Mouse (Mus musculus) stomach, postnatal 0 days (tissue): ENCODE results near the gene Smim22. TPM values are rescaled to one million over a fixed set of nuclear protein-coding genes. Genes with fewer than 3 reads are reported as not detected.
A peak's percentile ranks its signal among the peaks of the same experiment; 100 is the strongest.

ENCODE experiments used
- ATAC-seq: fragments of 200-750 bp; cut with Nextera tagmentation; 2 replicates; pipeline ENCODE4 v1.8.0; 2017; ENCODE audit not compliant: low FRiP score, low TSS enrichment
- DNase-seq: peaks from one replicate; pipeline ENCODE4 v3.0.0-alpha.2; 2016; ENCODE audit warnings: low spot score
- H3K27ac ChIP-seq: fragments of 300-500 bp; sonication (generic); replicated peaks from 2 replicates; pipeline ENCODE4 v1.5.1; 2014; ENCODE audit warnings: mild to moderate bottlenecking, control low read depth
- H3K27me3 ChIP-seq: fragments of 300-500 bp; sonication (generic); 2 replicates; pipeline ENCODE4 v1.6.1; 2014; ENCODE audit warnings: low read length; ENCODE audit not compliant: control insufficient read depth, insufficient read depth
- H3K36me3 ChIP-seq: fragments of 300-500 bp; sonication (generic); 2 replicates; pipeline ENCODE4 v1.6.1; 2014; ENCODE audit warnings: low read length, mixed read lengths; ENCODE audit not compliant: control insufficient read depth, insufficient read depth
- H3K4me1 ChIP-seq: fragments of 300-500 bp; sonication (generic); replicated peaks from 2 replicates; pipeline ENCODE4 v1.6.1; 2014; ENCODE audit warnings: antibody characterized with exemption; ENCODE audit not compliant: control insufficient read depth, insufficient read depth
- H3K4me2 ChIP-seq: fragments of 300-500 bp; sonication (generic); replicated peaks from 2 replicates; pipeline ENCODE4 v1.6.1; 2014; ENCODE audit warnings: low read depth, mild to moderate bottlenecking, control low read depth, moderate library complexity
- H3K4me3 ChIP-seq: fragments of 300-500 bp; sonication (generic); 2 replicates; pipeline ENCODE4 v1.5.1; 2014; ENCODE audit warnings: low read depth, low read length, control low read depth
- H3K9ac ChIP-seq: fragments of 300-500 bp; sonication (generic); 2 replicates; pipeline ENCODE4 v1.6.1; 2014; ENCODE audit warnings: mild to moderate bottlenecking, low read length, control low read depth, mixed read lengths
- H3K9me3 ChIP-seq: fragments of 300-500 bp; sonication (generic); 2 replicates; pipeline ENCODE4 v1.6.1; 2016; ENCODE audit warnings: low read length; ENCODE audit not compliant: control insufficient read depth
- CTCF ChIP-seq: IDR thresholded peaks from 2 replicates; pipeline ENCODE4 v1.5.1; 2016; ENCODE audit warnings: antibody characterized with exemption, low read depth, mild to moderate bottlenecking, moderate library complexity
- EP300 ChIP-seq: optimal IDR thresholded peaks from 2 replicates; pipeline ENCODE3; 2016; ENCODE audit warnings: antibody characterized with exemption
- WGBS: fragments of 180-500 bp; shearing (Covaris S2); extraction: QIAGEN DNeasy Blood & Tissue Kit; methylation state at CpG from one replicate; pipeline ENCODE4 v1.1.7; 2014; 5-methylcytosine and 5-hydroxymethylcytosine counted together
- polyA plus RNA-seq: library from polyadenylated mRNA; unstranded; fragments of >200 nt; fragmentation: Nextera tagmentation; extraction: Ambion mirVana; gene quantifications from 2 replicates; pipeline ENCODE4 v1.2.1, GENCODE M21; 2015

The Smim22 gene
- polyA plus RNA-seq, 1 experiment from 2014 or later, result 112 TPM

DNA sequence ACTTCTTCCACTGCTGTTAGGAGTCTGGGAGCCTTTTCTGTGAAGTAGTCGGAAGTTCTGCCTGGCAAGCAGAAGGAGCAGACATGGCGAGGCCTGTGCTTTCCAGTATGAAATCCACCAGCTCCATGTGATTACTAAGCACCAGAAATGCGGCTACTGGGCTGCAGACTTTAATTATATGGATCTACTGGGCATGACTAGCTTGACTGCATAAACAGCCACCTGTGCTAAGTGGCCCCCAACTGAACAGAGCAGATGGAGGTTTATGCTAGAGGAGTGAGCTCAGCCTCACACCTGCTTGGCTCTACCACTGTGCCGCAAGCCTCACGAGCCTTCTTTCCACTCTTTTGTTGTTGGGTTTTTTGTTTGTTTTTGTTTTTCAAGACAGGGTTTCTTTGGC is 32.6 kb upstream of the Smim22 start:
- WGBS, result 90% methylated on average over 5 of the region's 5 CpGs
- no peak overlapping the region for H3K4me2 ChIP-seq

DNA sequence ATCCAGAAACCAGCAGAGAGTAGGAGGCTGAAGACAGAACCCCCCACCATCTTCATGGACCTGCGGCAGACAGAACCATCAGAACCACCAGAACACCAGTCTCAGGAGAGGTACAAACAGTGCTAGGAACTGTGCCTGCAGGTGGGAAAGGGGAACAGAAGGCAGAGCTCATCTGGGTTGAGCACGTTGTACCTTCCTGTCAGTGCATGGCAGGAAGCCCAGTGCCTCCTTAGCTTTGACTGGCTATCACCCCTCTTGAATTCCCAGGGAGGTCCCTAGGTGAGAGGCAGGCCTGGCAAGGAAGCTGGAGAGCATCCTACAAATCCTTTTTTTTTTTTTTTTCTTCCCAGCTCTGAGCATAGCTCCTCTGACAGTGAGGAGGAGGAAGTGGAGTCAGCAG is 30.9 kb upstream of the Smim22 start:
- H3K4me2 ChIP-seq, result no peak overlapping the region
- no peak overlapping the region for H3K27ac ChIP-seq
- H3K4me3 ChIP-seq, result no peak overlapping the region
- no peaks in the 10 kb centered on the region for H3K9me3 ChIP-seq
- no peaks in the 10 kb centered on the region for H3K4me1 ChIP-seq
- no peak overlapping the region for H3K9ac ChIP-seq
- ATAC-seq (no peak), DNase-seq (no peak)
- WGBS, result 66% methylated on average over 2 of the region's 2 CpGs
- TF ChIP-seq CTCF (no peak), EP300 (no peak)
- H3K36me3 ChIP-seq, result no peaks in the 10 kb centered on the region
- H3K27me3 ChIP-seq, result no peaks in the 10 kb centered on the region

More for the DNA sequence above, 32.6 kb upstream of the Smim22 start:
- no peak overlapping the region for H3K27ac ChIP-seq
- no peak overlapping the region for H3K4me3 ChIP-seq
- H3K4me1 ChIP-seq, result no peaks in the 10 kb centered on the region
- H3K27me3 ChIP-seq, result no peaks in the 10 kb centered on the region
- TF ChIP-seq CTCF (no peak), EP300 (no peak)
- H3K9me3 ChIP-seq, result no peaks in the 10 kb centered on the region
- no peak for DNase-seq
- H3K36me3 ChIP-seq, result no peaks in the 10 kb centered on the region
- ATAC-seq, result no peak
- no peak overlapping the region for H3K9ac ChIP-seq

DNA sequence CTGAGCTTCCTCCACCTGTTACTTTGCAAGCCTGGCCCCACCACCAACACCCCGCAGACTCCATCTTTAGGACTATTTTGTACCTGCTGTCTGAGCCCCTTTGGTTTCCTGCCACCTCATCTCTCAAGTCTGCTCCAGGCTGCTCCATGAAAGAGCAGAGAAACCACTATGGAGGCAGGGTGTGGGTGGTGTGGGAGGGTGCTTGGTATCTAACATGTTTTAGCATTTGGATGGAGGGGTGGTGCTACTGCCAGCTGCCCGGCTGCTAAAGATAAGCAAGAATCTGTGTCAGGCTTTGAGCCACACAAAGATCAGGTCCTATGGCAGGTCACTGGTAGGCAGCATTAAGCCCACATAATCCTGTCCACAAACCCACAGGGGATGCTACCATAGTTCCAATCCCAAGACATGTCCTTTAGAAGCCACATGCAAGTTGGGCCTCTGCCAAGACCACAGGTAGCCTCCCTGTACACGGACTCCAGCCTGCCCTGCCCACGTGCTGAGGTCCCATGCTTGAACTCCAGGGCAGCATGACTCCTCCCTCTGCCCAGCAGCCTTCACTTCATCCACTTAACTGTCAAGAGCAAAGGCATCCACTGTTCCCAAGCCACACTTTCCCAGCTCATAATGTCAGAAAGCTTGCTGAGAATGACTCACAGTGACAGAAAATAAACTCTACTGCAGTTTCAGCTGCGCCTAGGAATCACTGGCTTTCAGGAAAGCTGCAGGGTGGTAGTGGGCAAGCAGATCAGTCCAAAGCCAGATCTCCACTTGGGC is 28.6 kb upstream of the Smim22 start:
- DNase-seq (peak; percentile 40), ATAC-seq (no peak)
- Histone ChIP-seq H3K27me3 (no peaks in the 10 kb centered on the region), H3K36me3 (no peaks in the 10 kb centered on the region), H3K27ac (no peak overlapping the region), H3K9ac (no peak overlapping the region), H3K4me2 (no peak overlapping the region), H3K4me3 (no peak overlapping the region), H3K9me3 (no peaks in the 10 kb centered on the region), H3K4me1 (no peaks in the 10 kb centered on the region)
- TF ChIP-seq CTCF (no peak), EP300 (no peak)
- 46% methylated on average over 5 of the region's 5 CpGs for WGBS

DNA sequence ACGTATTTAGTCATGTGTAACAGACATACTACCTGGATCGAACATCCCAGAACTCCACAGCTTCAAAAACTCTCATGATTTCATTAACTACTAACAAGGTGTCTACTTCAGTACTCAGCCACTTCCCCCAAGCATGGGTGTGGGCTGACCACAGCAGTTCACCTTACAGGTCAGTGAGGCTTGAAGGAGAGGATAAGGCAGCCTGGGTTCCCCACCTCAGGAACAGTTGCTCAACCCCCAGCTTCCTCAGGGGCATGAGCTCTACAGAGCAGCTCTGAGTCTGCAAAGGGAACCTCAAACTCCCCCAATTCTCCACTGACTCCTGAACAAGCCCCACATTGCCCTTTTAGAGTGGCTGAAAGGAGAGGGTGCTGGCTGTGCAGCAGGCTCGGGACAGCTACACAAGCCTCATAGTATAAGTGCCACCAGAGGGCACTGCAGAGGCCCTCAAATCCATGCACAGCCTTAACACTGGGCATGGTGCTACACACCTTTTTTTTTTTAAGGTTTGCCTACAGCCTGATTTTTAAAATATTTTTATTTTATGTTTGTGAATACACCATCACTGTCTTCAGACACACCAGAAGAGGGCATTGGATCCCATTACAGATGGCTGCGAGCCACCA is 27.2 kb upstream of the Smim22 start:
- H3K27me3 ChIP-seq, result no peaks in the 10 kb centered on the region
- H3K27ac ChIP-seq, result no peak overlapping the region
- 72% methylated on average over 4 of the region's 4 CpGs for WGBS
- no peak overlapping the region for H3K4me2 ChIP-seq
- no peaks in the 10 kb centered on the region for H3K4me1 ChIP-seq
- DNase-seq (peak; percentile 60), ATAC-seq (peak; percentile 88)
- no peaks in the 10 kb centered on the region for H3K36me3 ChIP-seq
- no peak overlapping the region for H3K4me3 ChIP-seq
- H3K9me3 ChIP-seq, result no peaks in the 10 kb centered on the region
- TF ChIP-seq CTCF, result peak; percentile 78
- TF ChIP-seq EP300, result no peak
- no peak overlapping the region for H3K9ac ChIP-seq

DNA sequence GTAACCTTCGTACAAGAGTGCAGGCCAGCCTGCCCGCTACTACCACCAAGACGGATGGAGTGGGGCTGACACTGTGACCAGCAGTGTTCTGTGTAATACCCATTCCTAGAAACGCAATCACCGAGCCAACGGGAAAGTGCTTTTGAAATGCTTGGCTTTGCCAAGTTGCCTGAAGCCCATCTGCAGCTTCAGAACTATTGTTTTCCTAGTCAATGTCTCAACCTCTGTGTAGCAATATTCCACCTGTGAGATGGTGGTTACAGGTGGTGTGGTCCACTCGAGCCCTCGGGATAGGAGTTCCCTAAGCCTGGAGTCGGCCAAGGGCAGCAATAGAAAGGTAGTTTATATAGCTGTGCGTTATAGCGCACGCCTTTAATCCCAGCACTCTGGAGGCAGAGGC is 22.4 kb upstream of the Smim22 start:
- Histone ChIP-seq H3K9ac (no peak overlapping the region), H3K36me3 (no peaks in the 10 kb centered on the region), H3K27ac (no peak overlapping the region), H3K4me3 (no peak overlapping the region), H3K4me1 (no peaks in the 10 kb centered on the region), H3K4me2 (no peak overlapping the region), H3K27me3 (no peaks in the 10 kb centered on the region), H3K9me3 (no peaks in the 10 kb centered on the region)
- no peak for TF ChIP-seq CTCF
- no peak for TF ChIP-seq EP300
- 86% methylated on average over 12 of the region's 12 CpGs for WGBS
- ATAC-seq, result no peak
- no peak for DNase-seq

DNA sequence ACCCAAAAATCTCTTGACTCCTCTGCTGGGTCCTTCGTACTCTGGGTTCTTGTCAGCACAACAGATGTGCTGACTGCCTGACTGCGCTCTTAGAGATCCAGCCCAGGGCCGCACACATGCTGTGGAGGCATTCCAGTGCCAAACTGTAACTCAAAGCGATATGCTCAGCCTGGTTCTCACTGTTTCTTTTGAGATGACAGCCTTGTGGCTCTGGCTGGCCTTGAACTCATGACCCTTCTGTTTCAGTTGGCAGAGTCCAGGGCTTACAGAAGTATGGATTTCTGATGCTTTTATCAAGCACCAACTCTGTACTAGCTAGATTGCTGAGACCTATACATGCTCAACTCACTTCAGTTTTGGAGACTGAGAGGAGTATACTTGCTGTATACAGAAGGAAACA is 13.8 kb upstream of the Smim22 start:
- Histone ChIP-seq H3K4me3 (no peak overlapping the region), H3K9ac (no peak overlapping the region), H3K9me3 (no peaks in the 10 kb centered on the region), H3K4me2 (no peak overlapping the region), H3K27ac (no peak overlapping the region), H3K27me3 (no peaks in the 10 kb centered on the region), H3K36me3 (no peaks in the 10 kb centered on the region), H3K4me1 (no peaks in the 10 kb centered on the region)
- no peak for TF ChIP-seq CTCF
- no peak for TF ChIP-seq EP300
- ATAC-seq (no peak), DNase-seq (no peak)
- WGBS, result 87% methylated on average over 4 of the region's 4 CpGs
